Mouse (Mus musculus) c-Kit-positive CD71-negative TER-119-negative erythroid progenitor cells, embryonic 14.5 days (primary cell): ENCODE measurements at regions not wholly inside any gene's neighbourhood (a gene's known extent, or its start where the extent isn't known, plus 50 kb on each side); places are given as distances from the start of the nearest gene placed in this dataset.
"Not testable (repeated sequence)": the region's sequence is repeated elsewhere in the genome, so short reads cannot be mapped to it uniquely, and the experiment has no call there.

Experiments
- DNase-seq: peaks from one replicate; pipeline ENCODE4 v3.0.0-alpha.2; 2013; ENCODE audit warnings: low read depth

- DNase-seq: no peak
These were observed 455.6 kb downstream of the Cbln4 start for GRCm38 (mm10) chr2:171587635-171588034.

DNA sequence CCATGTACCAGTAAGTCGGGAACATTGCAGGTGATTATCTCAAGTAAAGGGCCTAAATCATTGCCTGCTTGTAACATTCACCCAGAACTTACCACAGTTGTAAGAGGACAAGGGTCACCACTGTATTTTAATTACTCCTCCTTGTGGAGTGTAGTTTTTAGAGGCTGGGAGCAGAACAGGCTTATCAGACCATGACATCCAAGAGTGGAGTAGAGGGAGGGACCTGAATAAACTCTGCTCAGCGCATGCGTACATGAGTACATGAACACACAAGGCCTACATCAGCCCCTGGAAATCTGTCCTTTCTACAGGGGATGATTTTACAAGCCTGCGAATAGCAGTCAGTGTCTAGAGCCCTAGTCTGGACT, 456.4 kb downstream of the Cbln4 start:
- DNase-seq: no peak

DNA sequence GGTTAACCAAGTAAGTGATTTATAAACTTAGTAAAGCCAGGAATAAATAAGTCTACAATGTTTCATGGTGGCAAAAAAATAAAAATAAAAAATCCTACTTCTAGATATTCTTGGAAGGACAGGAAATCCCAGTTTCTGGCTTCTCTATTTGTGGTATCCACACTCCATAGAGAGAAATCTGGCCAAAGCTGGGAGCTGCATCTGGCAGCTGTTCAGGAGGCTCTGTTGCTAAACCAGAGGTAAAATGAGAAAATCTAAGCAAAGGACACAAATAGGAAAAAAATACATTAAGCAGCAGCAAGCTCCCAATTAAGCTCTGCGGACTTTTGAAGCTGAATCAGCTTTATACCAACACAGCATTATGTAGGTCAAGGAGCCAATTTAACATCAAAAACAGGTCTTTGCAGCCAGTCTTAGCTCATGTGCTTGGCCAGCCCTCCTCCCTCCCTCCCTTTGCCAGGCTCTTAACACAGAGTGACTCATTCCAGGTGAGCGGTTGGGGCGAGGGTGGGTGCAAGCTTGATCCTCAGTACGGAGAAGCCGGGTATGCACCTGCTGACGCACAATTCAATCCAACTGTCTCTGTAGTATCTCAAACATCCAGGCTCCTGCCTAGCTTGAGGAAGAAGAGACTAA, 456.9 kb downstream of the Cbln4 start:
- no peak for DNase-seq

DNA sequence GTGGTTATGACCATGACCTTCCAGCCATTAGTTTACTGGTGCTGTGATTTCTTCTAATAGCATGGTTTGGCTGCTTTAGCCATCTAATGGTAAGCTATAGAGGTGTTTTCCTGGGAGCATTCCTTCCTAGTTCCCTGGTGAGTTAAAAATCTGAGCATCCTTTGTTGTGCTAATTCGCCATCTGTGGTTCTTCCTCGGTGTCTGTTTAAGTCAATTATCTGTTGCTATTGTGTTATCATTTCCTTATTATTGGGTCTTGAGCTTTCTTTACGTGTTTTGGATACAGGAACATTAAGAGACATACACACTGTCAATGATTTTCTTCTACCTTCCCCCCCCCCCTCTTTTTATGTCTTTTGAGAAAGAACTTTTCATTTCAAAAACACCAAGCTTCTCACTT, 468.9 kb downstream of the Cbln4 start:
- no peak for DNase-seq

DNA sequence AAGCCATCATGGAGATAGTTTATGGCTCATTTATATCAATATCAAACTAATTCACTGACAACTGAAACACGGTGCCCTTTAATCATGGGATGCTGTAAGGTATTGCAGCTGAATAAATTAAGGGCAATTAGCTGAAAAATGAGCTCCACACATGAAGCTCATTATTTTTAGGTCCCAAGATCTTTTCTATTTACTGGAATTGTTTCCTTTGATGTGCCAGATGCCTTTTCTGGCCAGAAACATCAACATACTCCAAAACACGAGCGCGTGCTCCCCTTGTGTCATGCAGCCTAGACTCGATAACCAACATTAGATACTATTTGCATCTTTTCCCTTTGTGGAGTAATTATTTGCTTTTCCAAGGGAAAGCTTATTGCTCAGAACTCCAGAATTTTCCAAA, 480.6 kb downstream of the Cbln4 start:
- DNase-seq: no peak

- DNase-seq: not testable (repeated sequence)
These were observed 500.5 kb downstream of the Cbln4 start for GRCm38 (mm10) chr2:171542768-171543167.

DNA sequence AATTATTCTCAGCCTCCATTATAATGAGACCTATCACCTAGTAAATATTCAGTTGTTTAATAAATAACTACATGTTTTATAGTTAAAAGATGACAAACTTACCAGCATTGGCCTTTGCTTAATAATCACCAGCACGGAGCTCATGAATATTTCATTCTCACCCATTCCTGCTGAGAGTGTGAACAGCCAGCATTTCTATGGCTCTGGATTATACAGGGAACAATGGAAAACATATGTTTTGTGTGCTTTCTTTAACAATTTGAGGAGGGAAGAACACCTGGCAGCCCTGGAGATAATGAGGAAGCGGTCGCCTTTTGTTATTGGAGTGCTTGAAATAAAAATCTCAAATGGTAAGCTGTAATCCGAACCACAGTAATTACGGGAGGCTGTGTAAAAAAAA, 528.4 kb downstream of the Cbln4 start:
- no peak for DNase-seq

GRCm38 (mm10) chr2:171496620-171497019, 546.6 kb downstream of the Cbln4 start:
- no peak for DNase-seq

- peak; percentile 3 for DNase-seq
These were observed 549.5 kb downstream of the Cbln4 start for GRCm38 (mm10) chr2:171493741-171494140.

DNA sequence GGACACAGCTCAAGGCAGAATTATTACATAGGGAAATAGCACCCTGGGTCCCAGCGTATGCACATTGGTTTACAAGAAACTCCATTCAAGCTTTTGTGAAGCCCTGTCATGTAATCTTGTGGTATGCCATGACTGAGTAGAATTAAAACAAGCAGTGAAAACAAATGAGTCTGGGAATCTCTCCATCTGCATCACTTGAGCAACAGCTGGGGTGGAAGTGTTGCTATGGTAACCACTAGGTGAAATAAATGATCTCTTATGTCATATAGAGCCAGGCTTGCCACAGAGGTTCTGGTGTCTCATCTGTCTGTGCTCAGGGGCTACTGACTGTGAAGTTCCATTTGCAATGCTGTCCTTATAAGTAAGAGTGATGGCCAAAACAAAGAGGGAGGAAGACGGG, 556.0 kb downstream of the Cbln4 start:
- no peak for DNase-seq

GRCm38 (mm10) chr2:171453241-171453640, 590.0 kb downstream of the Cbln4 start:
- no peak for DNase-seq

GRCm38 (mm10) chr2:171406057-171406456, 637.2 kb downstream of the Cbln4 start:
- DNase-seq: no peak

DNA sequence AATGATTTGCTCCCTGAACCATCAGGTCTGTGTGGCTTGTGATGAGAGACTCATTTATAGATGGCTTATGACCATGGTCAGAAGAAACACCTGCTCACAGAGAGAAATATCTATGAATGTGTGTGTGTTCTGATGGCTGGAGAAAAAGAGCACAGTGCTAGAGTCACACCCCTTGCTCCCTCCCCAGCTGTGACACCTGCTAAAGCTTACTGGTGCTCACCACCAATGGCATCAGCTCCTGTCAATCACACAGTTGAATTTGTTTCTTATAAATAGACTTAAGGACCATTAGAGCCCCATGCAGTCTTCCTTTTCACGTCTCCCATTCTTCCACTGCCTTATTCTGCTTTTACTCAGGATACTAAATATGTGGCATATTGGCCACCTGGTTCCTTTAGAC, 654.3 kb downstream of the Cbln4 start:
- DNase-seq: no peak

GRCm38 (mm10) chr2:171373457-171373856, 641.9 kb downstream of the Dok5 start:
- DNase-seq: no peak

DNA sequence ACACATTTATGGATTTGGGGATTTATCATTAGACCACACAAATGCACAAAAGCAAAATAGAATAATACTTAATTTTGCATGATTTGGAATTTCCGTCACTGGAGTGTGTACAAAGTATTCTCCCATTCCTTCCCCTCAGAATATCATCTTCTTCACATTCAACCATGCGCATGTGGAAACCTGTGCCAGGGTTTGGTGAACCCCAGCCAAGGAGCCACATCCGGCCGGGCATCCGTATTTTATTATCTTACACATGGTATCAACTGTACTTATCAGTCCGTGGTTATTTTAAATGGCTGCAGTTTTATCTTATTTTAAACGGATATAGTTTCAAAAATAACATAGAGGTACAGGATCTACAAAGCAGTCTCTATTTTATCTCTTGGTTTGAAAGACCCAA, 641.4 kb downstream of the Dok5 start:
- no peak for DNase-seq

GRCm38 (mm10) chr2:171371751-171372150, 640.1 kb downstream of the Dok5 start:
- no peak for DNase-seq

DNA sequence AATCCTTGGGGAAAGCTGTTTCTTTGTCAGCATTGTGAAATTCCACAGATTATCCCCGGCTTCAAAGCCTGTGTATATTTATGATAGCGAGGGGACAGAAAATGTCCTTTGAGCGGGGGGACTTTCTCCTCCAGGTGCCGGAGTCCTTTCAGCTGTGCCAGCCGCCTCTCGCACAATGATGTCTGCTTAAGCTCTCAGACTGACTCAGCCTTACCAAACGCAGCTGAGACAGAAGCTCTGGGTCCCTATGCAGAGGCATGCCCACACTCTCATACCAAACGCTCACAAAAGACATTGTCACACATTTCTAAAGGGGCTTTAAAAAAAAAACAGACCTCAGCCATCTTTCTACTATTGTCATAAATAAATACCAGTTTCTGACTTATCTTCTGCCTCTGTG, 633.9 kb downstream of the Dok5 start:
- DNase-seq: no peak

GRCm38 (mm10) chr2:171364621-171365020, 633.0 kb downstream of the Dok5 start:
- no peak for DNase-seq

- DNase-seq: no peak
These were observed 631.8 kb downstream of the Dok5 start for GRCm38 (mm10) chr2:171363381-171363780.

DNA sequence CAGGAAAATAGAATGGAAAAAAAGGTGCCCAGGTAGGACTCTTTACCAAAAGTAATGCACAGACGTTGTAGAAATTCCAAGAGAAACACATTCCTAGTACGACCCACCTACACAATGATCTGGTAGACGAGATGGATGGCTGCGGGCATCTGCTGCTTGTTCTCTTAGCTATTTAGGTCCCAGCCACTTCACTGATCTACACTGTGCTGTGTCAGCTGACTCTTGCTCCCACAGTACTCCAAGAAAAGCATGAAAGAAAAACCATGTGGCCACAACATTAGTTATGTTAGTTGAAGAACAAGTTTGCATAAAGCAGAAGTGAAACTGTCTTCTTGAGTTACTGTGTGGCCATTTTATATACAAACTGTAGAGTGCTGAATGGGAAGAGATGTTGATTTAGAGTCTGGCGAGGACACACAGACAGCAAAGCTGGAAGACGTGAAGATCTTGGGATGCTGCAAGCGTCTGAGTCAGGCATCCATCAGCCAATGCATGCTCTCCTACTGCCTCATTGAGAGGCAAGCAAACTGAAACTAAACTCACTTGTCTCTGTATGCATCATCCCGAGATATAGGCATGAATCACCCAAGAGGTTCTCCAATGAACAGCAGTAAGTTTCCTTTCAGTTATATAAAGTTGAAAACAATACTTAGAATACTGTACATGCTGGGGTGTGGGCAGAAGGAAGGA, 626.6 kb downstream of the Dok5 start:
- no peak for DNase-seq

DNA sequence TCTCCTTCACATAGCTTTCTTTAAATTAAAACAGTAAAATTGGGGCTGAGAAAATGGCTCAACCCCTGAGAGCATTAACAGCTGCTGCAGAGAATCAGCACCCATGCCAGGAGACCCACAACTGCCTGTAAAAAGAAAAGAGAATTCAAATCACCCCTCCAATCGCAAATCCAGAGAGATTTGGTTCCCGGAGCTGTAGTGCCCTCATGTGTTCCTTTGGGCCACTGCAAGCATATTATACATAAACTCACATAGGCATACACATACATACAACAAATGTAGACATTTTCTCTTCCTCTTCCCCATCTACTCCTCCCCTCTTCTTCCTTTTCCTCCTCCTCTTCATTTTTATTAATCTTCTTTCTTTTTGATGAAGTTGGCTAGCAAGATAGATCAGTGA, 616.5 kb downstream of the Dok5 start:
- DNase-seq: no peak

GRCm38 (mm10) chr2:171333816-171334757, 602.5 kb downstream of the Dok5 start:
- DNase-seq: no peak

DNA sequence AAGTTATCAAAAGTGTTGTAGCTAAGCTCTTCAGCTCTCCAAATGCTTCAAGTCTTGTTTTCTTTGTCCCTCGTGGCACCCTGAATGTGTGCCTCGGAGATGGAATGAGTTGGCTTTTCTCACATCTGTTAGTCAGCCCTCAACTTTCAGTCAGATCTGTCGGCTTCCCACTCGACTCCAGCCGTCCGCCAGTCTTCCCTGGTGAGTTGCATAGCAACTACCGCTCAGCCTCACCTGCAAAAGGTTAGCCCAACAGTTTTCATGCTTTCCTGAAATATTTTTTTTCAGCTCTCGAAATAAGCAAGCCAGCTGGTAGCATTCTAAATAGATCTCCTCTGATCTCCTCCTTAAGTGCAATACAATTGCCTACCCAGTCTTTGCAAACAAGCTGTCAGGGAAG, 601.2 kb downstream of the Dok5 start:
- no peak for DNase-seq
